Mouse (Mus musculus) monocyte, adult 59 days (primary cell): ENCODE results near the gene Dmac2. TPM values are rescaled to one million over a fixed set of nuclear protein-coding genes. Genes with fewer than 3 reads are reported as not detected.

Source experiments
- total RNA-seq, 2 experiments: library from RNA; stranded (reverse); gene quantifications; one replicate each; pipeline ENCODE4 v1.2.4; 2023

Dmac2 gene
- total RNA-seq = 10 to 100 TPM; 40.2 to 41.1 TPM

DNA sequence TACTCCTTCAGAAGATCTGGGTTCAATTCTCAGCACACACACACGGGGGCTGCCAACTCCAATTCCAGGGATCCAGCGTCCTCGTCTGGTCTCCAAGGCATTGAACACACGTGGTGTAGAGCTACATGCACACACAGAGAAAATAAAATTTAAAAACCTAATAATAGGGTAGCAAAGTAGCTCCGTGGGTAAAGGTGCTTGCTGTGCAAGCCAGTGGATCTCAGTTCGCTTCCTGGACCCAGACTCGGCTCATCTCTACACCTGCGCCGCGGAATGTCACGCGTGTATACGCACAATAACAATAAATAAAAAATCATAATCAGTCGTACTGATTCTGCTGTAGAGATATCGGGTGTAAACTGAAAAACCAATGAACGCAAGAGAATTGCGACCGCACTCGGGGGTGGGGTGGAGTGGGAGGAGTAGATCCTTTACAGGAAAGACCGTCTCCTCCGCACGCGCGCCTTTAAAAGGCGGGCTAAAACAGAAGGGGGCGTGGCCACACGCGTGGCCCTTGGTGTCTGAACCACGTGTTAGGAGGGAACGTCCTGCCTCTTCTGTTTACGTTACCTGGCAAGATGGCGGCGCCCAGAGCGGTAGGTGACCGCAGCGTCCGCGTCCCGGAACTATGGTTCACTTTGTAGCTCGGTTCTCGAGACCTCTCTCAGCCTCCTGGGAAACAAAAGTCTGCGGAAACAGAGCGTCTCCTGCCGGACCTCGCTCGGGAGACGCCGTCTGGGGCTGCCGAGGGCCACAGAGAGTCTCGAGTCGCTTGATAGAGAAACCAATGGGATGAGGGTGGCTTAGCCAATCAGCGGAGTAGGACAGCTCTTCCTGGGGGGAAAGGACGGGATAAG, at the start of gene Dmac2:
Gene Dmac2 (plus strand): TSS at position 550 of the 857 bp plus-strand sequence.

DNA sequence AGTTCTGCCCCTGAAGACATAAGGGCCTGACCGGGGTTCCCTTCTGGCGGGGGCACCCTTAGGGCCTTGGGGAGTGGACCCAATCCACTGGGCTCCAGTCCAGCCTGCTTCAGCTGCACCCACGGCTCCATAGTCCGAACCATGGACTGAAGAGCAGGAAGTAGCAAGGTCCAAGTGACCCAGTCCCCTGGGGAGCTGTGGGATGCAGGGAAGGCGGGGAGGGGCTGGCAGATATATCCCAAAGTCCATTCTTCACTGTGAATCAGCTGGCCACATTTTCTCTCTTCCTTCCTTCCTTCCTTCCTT, 3.6 kb upstream of the Dmac2 start, which contains the start of gene Erich4:
Gene Erich4 (minus strand): TSS at position 187 of the 306 bp plus-strand sequence.

DNA sequence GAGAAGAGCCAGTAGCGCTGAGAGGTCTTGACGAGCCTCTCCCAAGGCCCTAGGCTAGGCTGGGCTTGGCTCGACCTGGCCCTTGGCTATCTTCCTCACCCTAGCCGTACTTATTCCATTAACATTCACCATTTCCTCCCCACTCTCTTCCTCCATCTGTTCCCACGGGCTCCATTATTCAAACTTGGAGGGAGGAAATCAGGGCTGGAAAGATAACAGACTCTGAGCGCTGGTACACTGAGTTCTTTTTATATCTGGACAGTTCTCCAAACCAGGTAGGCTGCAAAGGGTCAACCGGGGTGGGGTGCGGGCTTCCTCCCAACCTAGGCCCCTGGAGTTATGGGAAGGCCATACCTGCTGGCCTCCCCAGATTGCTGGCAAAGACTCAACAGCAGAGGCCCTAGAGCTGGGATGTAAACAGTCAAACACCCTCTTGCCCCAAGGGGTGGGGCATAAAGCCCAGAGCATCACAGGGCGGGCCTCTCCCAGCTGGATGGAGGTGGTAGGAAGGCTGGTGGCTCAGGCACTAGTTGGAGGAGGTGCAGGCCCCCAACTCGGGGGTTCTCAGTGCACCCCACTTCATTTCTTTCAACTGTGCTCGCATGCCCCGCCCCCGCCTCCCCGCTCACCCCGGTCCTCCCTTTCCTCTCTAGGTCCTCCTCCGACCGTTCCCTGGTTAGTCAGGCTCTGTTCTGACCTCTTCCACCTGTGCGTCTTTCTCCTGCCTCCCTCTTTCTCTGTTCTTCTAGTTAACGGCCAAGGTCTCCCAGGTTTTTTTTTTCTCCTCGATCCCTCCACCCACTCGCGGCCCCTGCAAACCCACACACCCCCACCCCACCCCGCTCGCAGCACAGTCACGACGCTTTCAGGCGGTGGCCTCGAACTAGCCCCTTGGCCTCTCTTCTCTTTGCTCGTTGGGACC, 7.6 kb downstream of the Dmac2 start, which contains the start of gene B3gnt8:
Gene B3gnt8 (plus strand): TSS at position 146 of the 922 bp plus-strand sequence.

GRCm38 (mm10) chr7:25658657-25659472, 39.7 kb downstream of the Dmac2 start, which contains the start of the genes Bckdha and Exosc5:
Gene Bckdha (minus strand): TSS chr7:25658981.
Gene Exosc5 (plus strand): TSS chr7:25659164.

GRCm38 (mm10) chr7:25674719-25675300, 55.6 kb downstream of the Dmac2 start, which contains the start of gene Tmem91:
Gene Tmem91 (minus strand): TSS chr7:25675166.

Other genes with a start within 250 kb of the Dmac2 start
- not detected for gene Cnfn, start 249.7 kb upstream of the Dmac2 start, total RNA-seq
- gene Lipe, start 220.7 kb upstream of the Dmac2 start, total RNA-seq = 10 to 100 TPM; 65.5 to 68.3 TPM
- gene Cxcl17, start 206.5 kb upstream of the Dmac2 start, total RNA-seq = not detected
- 100 to 1,000 TPM; 337 to 343 TPM for gene Ceacam1, start 141.8 kb upstream of the Dmac2 start, total RNA-seq
- 10 to 100 TPM; 26.7 to 44.0 TPM for gene Ceacam2, start 79.6 kb upstream of the Dmac2 start, total RNA-seq
- not detected for gene Erich4, start 3.5 kb upstream of the Dmac2 start, total RNA-seq
- 10 to 100 TPM; 26.8 to 28.9 TPM for gene B3gnt8, start 7.2 kb downstream of the Dmac2 start, total RNA-seq
- gene Bckdha, start 39.6 kb downstream of the Dmac2 start, total RNA-seq = 10 to 100 TPM; 60.3 to 69.9 TPM
- gene Exosc5, start 39.8 kb downstream of the Dmac2 start, total RNA-seq = 10 to 100 TPM; 45.7 to 46.0 TPM
- gene Tmem91, start 55.8 kb downstream of the Dmac2 start, total RNA-seq = not detected
- 10 to 100 TPM; 49.8 to 58.0 TPM for gene B9d2, start 61.4 kb downstream of the Dmac2 start, total RNA-seq
- 100 to 1,000 TPM; 817 to 823 TPM for gene Tgfb1, start 67.6 kb downstream of the Dmac2 start, total RNA-seq
- 100 to 1,000 TPM; 102 to 110 TPM for gene Ccdc97, start 99.7 kb downstream of the Dmac2 start, total RNA-seq
- 100 to 1,000 TPM; 208 to 211 TPM for gene Hnrnpul1, start 135.3 kb downstream of the Dmac2 start, total RNA-seq
- gene Axl, start 169.3 kb downstream of the Dmac2 start, total RNA-seq = 100 to 1,000 TPM; 341 to 348 TPM
- 1 to 10 TPM in 1 of 2 experiments, under 1 TPM in 1; 0.29 to 1.0 TPM for gene Cyp2s1, start 197.5 kb downstream of the Dmac2 start, total RNA-seq